Mouse (Mus musculus): ENCODE data around the gene Hivep1. TPM values are rescaled to one million over a fixed set of nuclear protein-coding genes. Genes with fewer than 3 reads are reported as not detected.
A peak's percentile ranks its signal among the peaks of the same experiment; 100 is the strongest.

Hivep1 gene
- total RNA-seq, 2 experiments from 2014 or later = 12.3 to 51.5 TPM

DNA sequence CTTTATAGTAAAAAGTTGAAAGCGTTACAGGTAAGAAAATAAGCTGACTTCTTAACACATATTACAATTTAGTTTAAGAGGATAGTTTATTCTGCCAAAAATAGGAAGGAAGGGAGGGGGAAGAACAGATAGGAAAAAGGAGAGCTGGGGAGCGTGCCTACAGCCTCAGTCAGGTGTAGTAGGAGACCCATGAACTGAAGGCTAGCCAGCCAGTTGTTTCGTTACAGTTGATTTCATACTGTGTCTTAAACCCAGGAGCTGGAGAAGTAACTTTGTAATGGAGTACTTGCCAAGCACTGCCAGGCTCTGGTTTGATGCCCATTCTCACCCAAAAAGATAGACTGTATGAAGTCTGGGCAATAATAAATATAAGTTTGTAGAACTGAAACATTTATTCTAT is 52.5 kb downstream of the Hivep1 start:
- ATAC-seq (replicated peaks; ENCODE audit: low FRiP score, low TSS enrichment, poor library complexity, severe bottlenecking) = no peak

DNA sequence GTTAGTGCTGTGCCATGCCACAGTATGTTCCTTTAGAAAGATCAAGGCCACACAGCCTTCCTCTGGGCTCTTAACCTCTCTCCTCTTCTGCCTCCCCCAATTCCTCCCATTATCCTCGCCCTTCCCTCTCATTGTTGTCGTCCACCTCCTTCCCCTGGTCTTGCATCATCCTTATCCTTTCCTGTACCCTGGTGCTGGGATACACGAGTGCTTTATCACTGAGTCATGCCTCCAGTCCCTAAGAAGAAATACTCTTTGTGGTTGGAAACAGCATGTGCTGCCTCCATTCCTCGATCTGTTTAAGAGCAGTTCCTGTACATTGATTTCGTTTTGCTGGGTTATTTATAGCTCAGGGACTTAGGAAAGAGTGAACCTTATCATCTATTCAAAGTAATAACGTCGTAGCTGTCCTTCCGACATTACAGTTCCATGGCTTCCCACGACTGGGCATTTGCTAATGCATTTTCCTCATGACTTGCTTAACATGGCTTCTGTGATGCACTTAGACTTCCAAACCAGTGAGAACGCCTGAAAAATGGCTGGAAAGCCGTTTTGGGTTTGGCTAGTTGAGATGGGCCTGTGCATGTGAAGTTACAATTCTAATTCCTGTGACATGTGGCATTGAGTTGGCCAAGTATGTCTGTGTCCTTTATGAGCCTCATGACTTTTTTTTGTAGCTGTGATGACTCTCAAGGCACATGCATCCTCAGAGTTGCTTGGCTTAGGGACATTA is 56.8 kb downstream of the Hivep1 start:
- peak; percentile 55 for ATAC-seq (replicated peaks; ENCODE audit: low FRiP score, low TSS enrichment, poor library complexity, severe bottlenecking)

- ATAC-seq (replicated peaks; ENCODE audit: low FRiP score, low TSS enrichment, poor library complexity, severe bottlenecking) = no peak
Measured at GRCm38 (mm10) chr13:42110416-42110815, 58.6 kb downstream of the Hivep1 start.

DNA sequence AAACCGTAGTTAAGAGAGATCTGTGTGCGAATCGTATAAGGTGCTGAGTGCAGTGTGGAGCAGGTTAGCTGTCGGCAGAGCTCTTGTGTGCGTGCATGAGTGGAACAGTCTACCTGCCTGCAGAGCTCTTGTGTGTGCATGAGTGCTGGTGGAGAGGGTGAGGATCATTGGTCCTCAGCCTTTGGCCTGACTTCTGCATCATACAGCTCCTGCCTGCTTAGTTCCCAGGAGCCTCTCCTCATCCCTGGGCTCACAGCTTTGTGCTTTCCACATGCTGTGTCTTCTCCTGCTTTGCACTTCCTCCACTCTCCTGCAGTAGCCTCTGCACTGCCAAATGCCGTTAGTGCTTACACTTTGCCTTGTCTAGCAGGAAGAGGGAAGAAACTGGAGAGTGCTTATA is 60.2 kb downstream of the Hivep1 start:
- no peak for ATAC-seq (replicated peaks; ENCODE audit: low FRiP score, low TSS enrichment, poor library complexity, severe bottlenecking)

DNA sequence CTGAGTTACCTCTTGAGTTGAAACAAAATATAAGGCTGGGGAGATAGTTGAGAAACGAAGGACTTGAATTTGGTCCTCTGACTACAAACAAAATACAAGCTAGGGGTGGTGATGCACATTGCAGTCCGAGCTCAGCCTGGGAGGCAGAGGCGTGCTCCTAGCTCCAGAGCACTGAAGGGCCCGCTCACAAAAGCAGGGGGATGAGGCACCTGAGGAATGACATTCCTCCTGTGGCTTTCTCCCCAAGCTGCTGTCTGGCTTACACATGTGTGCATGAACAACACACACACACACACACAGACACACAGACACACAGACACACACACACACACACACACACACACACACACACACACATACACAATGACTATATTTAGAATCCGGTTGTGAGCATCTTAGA is 60.9 kb downstream of the Hivep1 start:
- ATAC-seq (replicated peaks; ENCODE audit: low FRiP score, low TSS enrichment, poor library complexity, severe bottlenecking) = no peak

- no peak for ATAC-seq (replicated peaks; ENCODE audit: low FRiP score, low TSS enrichment, poor library complexity, severe bottlenecking)
Measured at GRCm38 (mm10) chr13:42113601-42114000, 61.8 kb downstream of the Hivep1 start.

GRCm38 (mm10) chr13:42116301-42116700 is 64.5 kb downstream of the Hivep1 start:
- no peak for ATAC-seq (replicated peaks; ENCODE audit: low FRiP score, low TSS enrichment, poor library complexity, severe bottlenecking)

- no peak for ATAC-seq (replicated peaks; ENCODE audit: low FRiP score, low TSS enrichment, poor library complexity, severe bottlenecking)
Measured at GRCm38 (mm10) chr13:42119062-42119461, 67.2 kb downstream of the Hivep1 start.

DNA sequence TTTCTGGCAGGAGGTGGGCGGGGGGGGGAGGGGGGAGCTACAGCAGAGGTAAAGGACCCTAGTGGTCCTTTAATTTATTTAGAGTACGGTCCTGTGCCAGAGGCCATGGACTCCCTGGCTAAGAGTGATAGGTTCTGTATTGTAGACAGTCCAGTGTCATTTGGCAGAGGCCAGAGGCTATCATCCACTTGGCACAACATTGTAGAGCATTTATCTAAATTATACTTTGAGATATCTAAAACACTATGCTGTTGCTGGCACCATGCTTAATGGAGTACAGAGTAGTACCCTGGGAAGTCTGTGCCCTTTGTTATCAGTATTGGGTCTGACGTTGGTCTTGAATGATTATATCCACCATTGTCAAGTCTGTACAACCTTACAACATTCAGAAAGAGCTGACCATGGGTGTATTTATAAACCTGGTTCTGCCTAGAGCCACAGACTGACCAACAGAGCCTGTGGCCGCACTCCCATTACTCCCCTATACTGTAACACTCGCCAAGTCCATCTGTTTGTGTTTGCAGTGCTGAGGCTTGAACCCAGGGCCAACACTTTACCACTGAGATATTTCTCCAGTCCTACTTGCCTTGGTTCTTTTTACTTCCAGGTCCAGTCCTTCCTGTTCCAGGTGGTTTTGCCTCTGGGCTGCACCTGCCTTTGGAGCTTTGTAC is 69.4 kb downstream of the Hivep1 start:
- peak; percentile 79 for ATAC-seq (replicated peaks; ENCODE audit: low FRiP score, low TSS enrichment, poor library complexity, severe bottlenecking)

DNA sequence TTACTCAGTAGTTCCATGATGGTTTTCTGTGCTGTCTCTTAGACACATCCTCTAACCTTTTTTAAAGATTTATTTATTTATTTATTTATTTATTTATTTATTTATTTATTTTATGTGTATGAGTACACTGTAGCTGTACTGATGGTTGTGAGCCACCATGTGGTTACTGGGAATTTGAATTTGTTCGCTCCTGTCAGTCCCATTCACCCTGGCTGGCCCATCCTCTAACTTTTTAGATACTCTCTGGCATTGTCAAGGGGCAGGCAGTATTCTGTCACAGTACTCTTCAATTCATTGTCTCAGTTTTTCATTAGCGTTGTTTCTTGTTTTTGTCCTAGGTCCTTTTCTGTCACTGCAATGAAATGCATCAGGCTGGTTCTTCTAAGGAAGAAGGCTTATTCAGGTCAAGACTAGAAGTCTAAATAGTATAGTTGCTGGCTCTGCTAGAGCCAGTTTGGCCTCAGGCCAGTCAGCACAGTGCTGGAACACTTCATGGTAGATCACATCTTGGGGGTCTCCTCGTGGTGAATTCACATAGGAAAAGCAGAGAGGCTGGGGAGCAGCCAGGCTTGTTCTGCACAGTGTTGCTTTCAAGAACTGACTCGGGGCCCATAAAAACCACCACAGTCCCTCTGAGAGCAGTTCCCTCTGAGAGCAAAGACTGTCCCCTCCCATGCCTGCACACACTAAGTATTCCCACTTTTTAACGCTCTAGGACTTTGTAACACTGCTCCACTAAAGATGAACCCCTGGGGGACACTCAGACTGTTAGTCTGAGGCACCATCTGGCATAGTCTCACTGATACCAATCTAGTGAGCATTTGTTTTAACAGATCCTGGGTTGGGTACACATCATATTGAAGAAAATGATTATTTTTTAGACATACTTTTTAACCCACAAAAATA is 70.2 kb downstream of the Hivep1 start:
- ATAC-seq (replicated peaks; ENCODE audit: low FRiP score, low TSS enrichment, poor library complexity, severe bottlenecking) = no peak

- peak; percentile 72; the same call in 1 of the 2 replicates for ATAC-seq (replicated peaks; ENCODE audit: low FRiP score, low TSS enrichment, poor library complexity, severe bottlenecking)
Measured at GRCm38 (mm10) chr13:42144627-42145026, 92.8 kb downstream of the Hivep1 start.

DNA sequence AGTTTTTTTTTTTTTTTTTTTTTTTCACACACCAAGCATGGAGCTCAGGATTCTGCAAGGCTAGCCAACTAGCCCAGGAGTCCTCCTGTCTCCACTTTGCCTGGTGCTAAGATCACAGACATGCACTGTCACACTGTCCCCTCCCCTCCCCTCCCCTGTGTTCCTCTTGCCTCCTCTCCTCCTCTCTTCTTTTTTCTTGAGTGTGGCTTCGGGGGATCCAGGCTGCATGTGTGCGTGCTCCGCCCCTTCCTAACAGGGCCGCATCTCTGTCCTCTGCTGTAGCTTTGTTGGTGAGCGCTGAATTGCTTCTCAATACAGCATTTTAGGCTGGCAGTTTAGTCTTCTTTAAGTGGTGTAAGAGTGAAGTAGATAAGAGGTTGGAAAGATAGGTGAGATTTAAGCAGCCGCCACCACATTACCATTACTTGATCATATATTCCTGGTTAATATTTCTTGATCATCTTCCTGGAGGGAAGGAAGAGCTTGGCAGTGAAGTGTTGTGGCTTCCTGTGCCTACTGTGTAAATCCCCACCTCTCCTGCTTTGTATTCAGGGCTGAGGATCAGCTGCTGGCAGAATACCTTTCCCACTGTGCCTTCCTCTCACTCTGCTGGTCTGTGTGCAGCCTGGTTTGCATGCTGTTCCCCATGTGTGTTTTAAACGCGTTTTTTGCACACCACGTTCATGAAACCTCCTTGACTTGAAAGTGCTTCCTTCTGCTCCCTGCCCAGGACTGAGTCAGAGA is 97.7 kb downstream of the Hivep1 start:
- ATAC-seq (replicated peaks; ENCODE audit: low FRiP score, low TSS enrichment, poor library complexity, severe bottlenecking) = 0 out of 2 replicates have a peak, but pooled peaks have one; percentile 38

- no peak for ATAC-seq (replicated peaks; ENCODE audit: low FRiP score, low TSS enrichment, poor library complexity, severe bottlenecking)
Measured at GRCm38 (mm10) chr13:42150072-42150450, 98.2 kb downstream of the Hivep1 start.

GRCm38 (mm10) chr13:42150462-42151127 is 98.8 kb downstream of the Hivep1 start:
- no peak for ATAC-seq (replicated peaks; ENCODE audit: low FRiP score, low TSS enrichment, poor library complexity, severe bottlenecking)

GRCm38 (mm10) chr13:42158259-42158658 is 106.4 kb downstream of the Hivep1 start:
- no peak for ATAC-seq (replicated peaks; ENCODE audit: low FRiP score, low TSS enrichment, poor library complexity, severe bottlenecking)

- ATAC-seq (replicated peaks; ENCODE audit: low FRiP score, low TSS enrichment, poor library complexity, severe bottlenecking) = no peak
Measured at GRCm38 (mm10) chr13:42159416-42160185, 107.8 kb downstream of the Hivep1 start.

GRCm38 (mm10) chr13:42170802-42171201 is 119.0 kb downstream of the Hivep1 start:
- no peak for ATAC-seq (replicated peaks; ENCODE audit: low FRiP score, low TSS enrichment, poor library complexity, severe bottlenecking)

DNA sequence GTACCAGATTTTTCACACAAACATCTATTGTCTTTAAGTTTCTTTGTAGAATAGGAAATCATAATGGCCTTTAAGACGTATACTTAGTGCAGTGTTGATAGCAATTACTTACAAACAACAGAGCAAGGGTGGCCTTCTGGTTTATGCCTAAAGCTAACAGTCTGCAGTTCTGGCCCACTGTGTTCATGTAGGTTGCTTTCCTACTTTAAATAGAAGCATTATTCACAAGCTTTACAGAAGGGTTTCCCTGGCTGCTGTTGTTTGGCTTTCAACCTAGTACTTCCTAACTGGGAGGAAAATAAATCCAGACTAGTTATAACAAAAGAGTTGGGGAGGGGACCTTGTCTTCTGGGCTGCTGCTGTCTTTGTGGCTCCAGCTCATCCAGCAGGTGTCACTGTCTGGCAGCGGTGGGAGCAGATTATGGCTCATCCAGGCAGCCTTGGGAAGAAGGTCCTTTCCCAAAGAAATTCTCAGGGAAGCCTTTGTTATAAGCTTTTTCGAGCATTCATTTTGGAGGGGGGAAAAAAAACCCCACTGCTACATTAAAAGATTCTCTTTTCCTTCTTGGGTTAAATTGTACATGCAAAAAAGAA is 123.1 kb downstream of the Hivep1 start:
- ATAC-seq (replicated peaks; ENCODE audit: low FRiP score, low TSS enrichment, poor library complexity, severe bottlenecking) = no peak

Measured in megakaryocyte-erythroid progenitor cell, adult 5-6 weeks (primary cell).